10 mouse cellular contexts compared by ENCODE assay signal in the genomic region with DNA sequence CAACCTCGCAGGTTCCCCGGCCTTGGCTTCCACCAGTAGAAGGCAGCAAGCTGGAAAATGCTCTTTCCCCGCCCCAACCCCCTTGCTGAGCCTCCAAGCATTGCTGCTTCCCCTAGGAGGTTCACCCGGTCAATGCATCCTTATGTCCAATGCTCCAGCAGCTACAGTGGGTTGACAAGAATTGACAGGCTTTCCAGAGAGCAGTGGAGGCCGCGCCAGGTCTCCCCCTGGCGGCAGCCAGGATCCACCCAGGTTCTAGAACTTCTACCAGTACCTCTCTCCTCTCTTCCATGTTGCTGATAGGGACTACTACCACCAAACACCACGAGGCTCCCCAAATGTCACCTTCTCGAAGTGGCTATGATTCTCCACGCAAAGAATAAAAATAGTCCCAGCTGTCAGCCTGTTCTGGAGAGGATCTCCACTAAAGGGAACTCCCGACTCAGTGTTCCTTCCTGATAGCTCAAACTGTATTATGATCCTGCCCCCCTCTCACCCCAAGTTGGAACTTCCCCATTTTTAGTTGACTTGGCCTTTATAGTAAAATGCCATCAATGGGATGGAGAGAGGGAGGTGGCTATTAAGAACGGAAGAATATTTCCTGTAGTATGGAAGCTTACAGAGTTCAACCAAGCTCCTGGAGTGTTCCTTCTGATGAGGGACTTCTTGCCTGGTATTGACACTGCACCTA. TPM values are rescaled to one million over a fixed set of nuclear protein-coding genes. Genes with fewer than 3 reads are reported as not detected.
A peak's percentile ranks its signal among the peaks of the same experiment; 100 is the strongest.
DNase-seq lines count a peak whose midpoint lies in the region; ATAC-seq lines count a peak whose summit lies in the region.
"Had no signal": no experiment of that assay in that cellular context is flagged by ENCODE, and none has a peak within 500 bp of the region (broad histone marks: within the 10 kb centered on the region; RNA-seq: fewer than 3 reads in every experiment).

No protein-coding gene starts in this region.

- WGBS in liver, embryonic 12.5 days (ENCODE audit: insufficient replicate concordance) = 36% methylated on average over 12 of the region's 12 CpGs

- H3K9ac ChIP-seq in liver, embryonic 12.5 days = no peak overlapping the region
- H3K9ac ChIP-seq: hindbrain, embryonic 15.5 days; neural tube, embryonic 13.5 days had no signal

- H3K4me1 ChIP-seq in liver, embryonic 12.5 days = no peaks in the 10 kb centered on the region

- H3K9me3 ChIP-seq in liver, embryonic 12.5 days (replicated peaks) = no peaks in the 10 kb centered on the region
- H3K9me3 ChIP-seq: hindbrain, embryonic 15.5 days; neural tube, embryonic 13.5 days had no signal

- DNase-seq in cerebellum, postnatal 25 days = peak; percentile 41 to 59
- no peak for DNase-seq in cerebellum, adult 9-11 months
- DNase-seq in liver = peak; percentile 26
- peak; percentile 38 for DNase-seq in adrenal gland, postnatal 10 days
- DNase-seq in kidney, postnatal 4 days = peak; percentile 22 to 33
- peak; percentile 42 for DNase-seq in testis, postnatal 10 days (ENCODE audit: low spot score)
- DNase-seq in urinary bladder, postnatal 10 days (ENCODE audit: low spot score) = no peak

- H3K36me3 ChIP-seq in liver, embryonic 12.5 days = no peaks in the 10 kb centered on the region
- H3K36me3 ChIP-seq: hindbrain, embryonic 15.5 days; neural tube, embryonic 13.5 days had no signal

- H3K4me2 ChIP-seq in liver, embryonic 12.5 days = no peak overlapping the region
- H3K4me2 ChIP-seq: hindbrain, embryonic 15.5 days; neural tube, embryonic 13.5 days had no signal

- ATAC-seq in liver, embryonic 12.5 days = no peak

- no peak overlapping the region for H3K27ac ChIP-seq in liver, embryonic 12.5 days
- H3K27ac ChIP-seq: hindbrain, embryonic 15.5 days; neural tube, embryonic 13.5 days had no signal

- H3K4me3 ChIP-seq in liver, embryonic 12.5 days = no peak overlapping the region
- H3K4me3 ChIP-seq: hindbrain, embryonic 15.5 days; neural tube, embryonic 13.5 days had no signal

- H3K27me3 ChIP-seq in liver, embryonic 12.5 days (replicated peaks) = no peaks in the 10 kb centered on the region; the same call in 1 of the 2 replicates
- H3K27me3 ChIP-seq: hindbrain, embryonic 15.5 days; neural tube, embryonic 13.5 days had no signal

RNA-seq across cellular contexts. Expression of gene Cacul1, which starts 30.8 kb away (rescaled TPM):
- 17.3 and 17.5 TPM in 2 replicates for polyA plus RNA-seq in liver, embryonic 12.5 days (2016; fragmentation: Nextera tagmentation; extraction: Ambion mirVana)
- 10 to 100 TPM; 36.6 to 42.0 TPM for total RNA-seq in adrenal gland, postnatal 10 days (2021)

Comparison
In these comparisons a context has a peak if more than half of its experiments do, and no peak if none do; other contexts are left out.
1. DNase-seq: peak in cerebellum, postnatal 25 days (2 of 2), liver (single experiment), adrenal gland, postnatal 10 days (single experiment), kidney, postnatal 4 days (2 of 2) and testis, postnatal 10 days (single experiment); none in cerebellum, adult 9-11 months (single experiment) and urinary bladder, postnatal 10 days (single experiment).